Mouse (Mus musculus) lung, adult 2 months (tissue): ENCODE results near the gene Esm1. TPM values are rescaled to one million over a fixed set of nuclear protein-coding genes. Genes with fewer than 3 reads are reported as not detected.

Source experiments
- DNase-seq: peaks from one replicate; pipeline ENCODE4 v3.0.0; 2022
- H3K4me1 ChIP-seq: fragments of 200-500 bp; 2 replicates; pipeline ENCODE4 v1.6.1; 2011; ENCODE audit warnings: low read length; ENCODE audit not compliant: control insufficient read depth, insufficient read depth
- H3K4me3 ChIP-seq: fragments of 200-500 bp; replicated peaks from 2 replicates; pipeline ENCODE3; 2011; ENCODE audit warnings: low read depth, mild to moderate bottlenecking, control low read depth, low read length; ENCODE audit errors: extremely low read depth
- CTCF ChIP-seq: fragments of 200-500 bp; IDR thresholded peaks from 2 replicates; pipeline ENCODE4 v1.5.1; 2011; ENCODE audit warnings: mild to moderate bottlenecking, low read length, control low read depth; ENCODE audit not compliant: insufficient read depth
- POLR2A ChIP-seq: fragments of 200-500 bp; IDR thresholded peaks from 2 replicates; pipeline ENCODE4 v1.6.1; 2011; ENCODE audit warnings: low read depth, mild to moderate bottlenecking, control low read depth, low read length, borderline replicate concordance; ENCODE audit errors: extremely low read depth
- WGBS: fragments of 180-500 bp; shearing (Covaris S2); methylation state at CpG from one replicate; pipeline ENCODE4 v1.1.7; 2018; 5-methylcytosine and 5-hydroxymethylcytosine counted together
- polyA plus RNA-seq: library from polyadenylated mRNA; depleted of rRNA; stranded (reverse); fragments of >200 nt; gene quantifications from 2 replicates; pipeline ENCODE4 v1.2.3, GENCODE M21; 2012; rRNA removed

Gene Esm1
- polyA plus RNA-seq, 1 experiment, result 5.7 TPM

GRCm38 (mm10) chr13:113265257-113265656 lies 55.8 kb downstream of the Esm1 start:
- 11% methylated on average over 13 of the region's 13 CpGs for WGBS
- peaks cover 2% of the 10 kb centered on the region; the same call in 1 of the 2 replicates for H3K4me1 ChIP-seq
- TF ChIP-seq CTCF (peak; percentile 54), POLR2A (no peak)
- peak; percentile 51 for DNase-seq
- no peak overlapping the region for H3K4me3 ChIP-seq

- WGBS, result 21% methylated on average over 9 of the region's 9 CpGs
- H3K4me1 ChIP-seq, result peaks cover 2% of the 10 kb centered on the region; the same call in 1 of the 2 replicates
- peak; percentile 73 for DNase-seq
- peak; percentile 31 for TF ChIP-seq CTCF
- TF ChIP-seq POLR2A, result no peak
- H3K4me3 ChIP-seq, result peak overlapping the region; percentile 29
Measured at GRCm38 (mm10) chr13:113266495-113266951, 57.1 kb downstream of the Esm1 start.

- no peak for DNase-seq
- 70% methylated on average over 3 of the region's 3 CpGs for WGBS
- Histone ChIP-seq H3K4me1 (peaks cover 2% of the 10 kb centered on the region; the same call in 1 of the 2 replicates), H3K4me3 (no peak overlapping the region)
- TF ChIP-seq POLR2A (no peak), CTCF (no peak)
Measured at GRCm38 (mm10) chr13:113267204-113267603, 57.7 kb downstream of the Esm1 start.

Other genes with a start within 250 kb of the Esm1 start
- 5.9 and 8.4 TPM in 2 replicates for gene Ccno, start 221.9 kb upstream of the Esm1 start, polyA plus RNA-seq
- 0.47 and 0.66 TPM in 2 replicates for gene Mcidas, start 215.8 kb upstream of the Esm1 start, polyA plus RNA-seq
- gene Cdc20b, start 174.5 kb upstream of the Esm1 start, polyA plus RNA-seq, result 0.27 and 0.54 TPM in 2 replicates
- gene Gpx8, start 163.2 kb upstream of the Esm1 start, polyA plus RNA-seq, result 6.8 and 10.6 TPM in 2 replicates
- 6.1 and 6.4 TPM in 2 replicates for gene Gzma, start 108.7 kb upstream of the Esm1 start, polyA plus RNA-seq
- gene Gzmk, start 16.2 kb downstream of the Esm1 start, polyA plus RNA-seq, result 0.11 TPM in 1 of 2 replicates, not detected in the other
- 4.2 and 6.2 TPM in 2 replicates for gene BC067074, start 83.5 kb downstream of the Esm1 start, polyA plus RNA-seq